Mouse (Mus musculus): Measurements from ENCODE around the gene Cxcr2. TPM values are rescaled to one million over a fixed set of nuclear protein-coding genes. Genes with fewer than 3 reads are reported as not detected.

Gene Cxcr2
- 0.06 and 0.26 TPM in 2 replicates for polyA plus RNA-seq (2012; rRNA removed)

DNA sequence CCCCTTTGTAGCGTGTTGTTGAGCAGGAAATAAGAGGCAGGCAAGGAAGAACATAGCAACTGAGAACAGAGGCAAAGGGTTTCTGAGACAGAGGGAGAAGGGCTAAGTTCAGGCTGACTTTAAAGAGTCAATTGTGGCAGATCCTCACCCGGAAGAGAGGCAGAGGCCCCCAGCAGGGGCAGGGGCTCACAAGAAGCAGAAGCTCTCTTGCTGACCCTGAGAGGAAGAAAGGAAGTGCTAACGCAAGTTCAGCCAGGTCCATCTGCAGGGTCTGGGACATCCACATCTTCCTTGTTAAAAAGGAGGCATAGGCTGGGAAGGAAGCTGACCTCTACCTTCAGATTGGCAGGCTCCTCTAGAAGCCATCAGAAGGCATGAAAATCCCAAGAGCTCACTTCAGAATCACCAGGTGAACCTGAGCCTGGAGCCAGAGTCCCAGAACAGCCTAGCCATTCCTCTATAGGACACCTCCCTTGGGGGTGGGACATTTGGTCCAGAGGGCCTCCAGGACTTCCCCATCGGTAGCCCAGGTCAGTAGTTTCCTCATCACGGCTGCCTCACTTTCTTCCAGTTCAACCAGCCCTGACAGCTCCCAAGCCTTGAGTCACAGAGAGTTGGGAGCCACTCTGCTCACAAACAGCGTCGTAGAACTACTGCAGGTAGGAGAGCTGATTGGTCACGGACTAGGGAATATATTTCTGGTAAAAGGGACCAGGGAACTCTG lies at the start of gene Cxcr2:
Gene Cxcr2 (plus strand): TSS at position 529 of the 724 bp plus-strand sequence.
- no peak for DNase-seq (ENCODE audit: low read depth)

DNA sequence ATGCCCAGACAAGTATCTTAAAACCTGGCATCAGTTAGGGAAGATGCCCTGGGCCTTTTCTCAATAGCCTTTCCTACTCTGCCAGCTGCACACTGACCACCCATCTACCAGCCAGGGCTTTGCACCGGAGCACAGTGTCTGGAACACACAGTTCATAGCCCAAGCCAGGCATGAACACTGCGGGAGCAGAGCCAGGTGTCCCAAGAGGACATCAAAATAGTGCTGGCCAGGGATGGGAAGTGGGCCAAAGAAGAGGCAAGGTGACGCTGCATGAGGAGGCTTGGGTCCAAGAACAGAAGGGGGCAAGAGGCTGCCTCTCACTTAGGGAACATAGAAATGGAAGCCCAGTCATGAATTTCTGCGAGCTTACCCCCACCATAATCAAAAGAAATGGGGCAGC lies 48.1 kb upstream of the Cxcr2 start:
- no peak for DNase-seq (ENCODE audit: low read depth)

DNA sequence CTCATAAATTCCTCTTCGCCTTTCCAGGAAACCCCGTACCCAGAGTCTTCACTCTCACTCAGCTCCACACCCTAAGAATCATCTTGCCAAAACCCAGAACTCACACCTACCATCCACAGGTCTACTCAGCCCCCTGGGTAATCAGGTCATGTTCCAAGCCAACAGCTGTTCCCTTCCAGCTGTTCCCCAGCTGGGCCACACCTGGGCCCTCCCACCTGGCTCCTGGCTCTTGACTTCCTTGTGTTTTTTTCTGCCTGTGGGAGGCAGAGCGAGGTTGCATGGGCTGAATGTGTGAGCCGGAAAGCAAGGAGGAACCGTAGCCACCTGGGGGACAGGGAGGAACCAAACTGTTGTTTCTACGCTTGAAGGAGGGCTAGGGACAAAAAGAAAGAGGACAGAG lies 47.6 kb upstream of the Cxcr2 start:
- no peak for DNase-seq (ENCODE audit: low read depth)

DNA sequence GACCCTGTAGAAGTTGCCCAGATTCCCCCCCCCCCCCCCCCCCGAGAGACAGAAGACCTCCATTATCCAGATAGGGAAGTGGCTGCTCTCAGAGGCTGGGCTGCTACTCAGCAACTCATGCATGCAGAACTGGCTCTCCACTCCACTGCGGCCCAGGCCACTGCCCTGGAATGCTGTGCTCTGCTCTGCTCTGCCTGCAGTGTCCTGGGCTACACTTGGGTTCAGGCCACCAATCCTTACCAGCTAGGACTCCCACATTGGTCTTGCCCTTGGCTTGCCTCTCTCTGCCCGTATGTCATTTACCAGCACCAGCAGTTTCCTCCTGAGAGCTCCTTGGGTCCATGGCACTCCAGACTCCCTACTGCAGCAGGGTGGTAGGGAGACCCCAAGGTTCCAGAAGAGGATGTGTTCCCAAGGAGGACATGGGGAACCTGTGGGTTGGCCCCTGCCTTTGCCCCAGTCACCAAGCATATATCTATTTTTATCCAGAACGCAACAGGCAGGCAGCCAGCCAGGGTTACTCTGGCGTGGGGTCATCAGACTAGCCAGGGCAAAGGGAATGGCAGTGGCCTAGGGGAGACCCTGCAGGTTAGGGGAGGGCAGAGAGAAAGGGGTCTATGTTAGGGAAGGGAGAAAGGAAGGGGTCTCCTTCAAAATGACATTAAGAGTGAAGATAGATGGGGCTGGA lies 45.7 kb upstream of the Cxcr2 start:
- DNase-seq (ENCODE audit: low read depth), result no peak

DNA sequence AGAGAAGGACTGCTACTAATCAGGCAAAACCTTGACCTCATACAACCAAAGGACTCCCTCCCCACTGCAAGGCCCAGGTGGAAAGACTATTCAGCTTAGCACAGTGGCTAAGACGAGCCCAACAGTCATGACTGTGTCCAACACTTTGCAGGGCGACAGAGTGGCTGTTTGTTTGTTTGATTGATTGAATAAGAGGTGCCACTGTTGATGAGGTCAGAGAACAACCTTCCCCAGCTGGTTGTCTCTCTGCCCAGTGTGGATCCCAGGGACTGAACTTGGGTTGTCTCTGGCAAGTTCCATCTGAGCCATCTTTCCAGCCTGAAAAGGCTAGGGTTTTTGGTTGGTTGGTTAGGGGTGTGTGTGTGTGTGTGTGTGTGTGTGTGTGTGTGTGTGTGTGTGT lies 44.1 kb upstream of the Cxcr2 start:
- no peak for DNase-seq (ENCODE audit: low read depth)

DNA sequence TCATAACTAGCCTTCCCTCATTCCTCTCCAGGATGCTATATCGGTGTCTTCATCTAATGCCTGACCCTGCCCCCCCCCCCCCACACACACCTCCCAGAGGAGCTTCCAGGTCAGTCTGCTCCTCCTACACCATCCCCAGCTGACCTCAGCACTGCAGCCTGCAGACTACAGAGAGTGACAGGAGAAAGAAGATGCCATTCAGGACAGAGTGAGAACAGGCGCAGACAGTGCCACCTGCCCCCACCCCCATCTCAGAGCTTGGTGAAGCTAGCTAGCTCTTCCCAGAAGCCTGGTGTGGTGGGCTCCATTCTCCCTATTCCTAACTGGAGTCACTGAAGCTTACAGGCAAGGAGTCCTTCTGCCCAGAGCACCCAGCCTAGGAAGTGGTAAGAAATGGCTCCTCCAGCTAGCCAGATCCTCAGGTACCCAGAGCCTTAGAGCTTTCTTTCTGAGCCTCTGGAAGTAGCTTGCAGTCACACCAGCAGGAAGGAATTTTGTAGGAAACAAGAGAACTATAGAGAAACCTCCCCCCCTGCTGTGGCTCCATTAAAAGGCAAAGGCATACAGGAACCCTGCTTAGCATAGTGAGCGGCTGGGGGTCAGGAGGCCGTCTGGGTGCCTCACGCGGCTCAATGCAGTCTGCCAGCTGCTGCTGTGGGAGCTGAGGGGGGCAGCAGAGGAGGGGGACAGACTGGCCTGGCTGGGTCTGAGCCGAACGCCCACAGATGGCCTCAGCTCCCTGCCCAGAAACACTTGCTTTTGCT lies 42.7 kb upstream of the Cxcr2 start:
- DNase-seq (ENCODE audit: low read depth), result no peak

DNA sequence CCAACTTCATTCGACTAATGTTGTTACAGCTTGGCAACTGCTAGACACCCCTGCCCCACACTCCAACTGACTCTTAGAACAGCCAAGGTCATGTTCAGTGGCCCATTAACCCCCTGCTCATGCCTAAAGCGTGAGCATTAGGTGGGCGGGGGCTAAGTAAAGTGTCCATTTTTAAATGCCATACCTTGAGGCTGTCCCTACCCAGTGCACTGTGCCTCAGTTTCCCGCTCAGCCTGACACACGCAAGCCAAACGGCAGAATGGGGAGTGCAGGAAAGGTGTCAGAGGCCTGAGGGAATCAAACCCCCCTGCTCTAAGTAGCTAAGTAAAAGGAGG lies 42.1 kb upstream of the Cxcr2 start:
- DNase-seq (ENCODE audit: low read depth), result no peak

DNA sequence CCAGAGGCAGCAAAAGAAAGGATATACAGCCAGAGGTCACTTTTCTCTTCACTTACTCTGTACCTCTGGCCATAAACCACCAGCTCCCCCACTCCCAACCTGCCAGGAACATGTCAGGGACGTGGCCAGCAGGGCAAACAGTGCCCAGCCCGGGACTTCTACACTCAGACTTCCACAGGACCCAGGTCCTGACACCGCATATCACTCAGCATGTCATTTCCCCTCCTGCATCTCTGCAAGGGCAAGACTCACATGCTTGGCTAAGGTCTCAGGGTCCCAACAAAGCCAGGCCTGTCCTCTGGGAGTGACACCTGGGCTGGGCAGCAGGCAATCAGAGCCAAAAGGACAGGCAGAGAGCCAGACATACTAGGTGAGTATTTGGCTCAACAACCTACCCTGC lies 40.7 kb upstream of the Cxcr2 start:
- no peak for DNase-seq (ENCODE audit: low read depth)

DNA sequence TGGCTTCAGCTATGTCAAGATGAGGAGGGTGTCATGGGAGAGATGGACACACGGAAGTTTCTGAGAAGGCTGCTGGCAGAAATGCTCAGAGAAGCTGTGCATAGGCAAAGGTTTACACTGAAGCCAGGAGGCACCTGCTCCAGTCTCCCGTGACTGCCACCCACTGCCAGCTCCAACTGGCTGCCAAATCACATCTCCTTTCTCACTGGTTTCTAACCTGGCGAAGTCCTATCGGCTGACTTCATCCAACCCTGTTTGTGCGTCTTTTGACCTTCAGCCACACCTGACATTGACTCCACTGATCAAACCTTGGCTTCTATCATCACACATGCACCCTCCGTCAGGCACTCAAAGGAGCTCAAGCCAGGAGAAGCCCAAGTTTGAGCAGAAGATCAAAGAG lies 35.9 kb upstream of the Cxcr2 start:
- no peak for DNase-seq (ENCODE audit: low read depth)

DNA sequence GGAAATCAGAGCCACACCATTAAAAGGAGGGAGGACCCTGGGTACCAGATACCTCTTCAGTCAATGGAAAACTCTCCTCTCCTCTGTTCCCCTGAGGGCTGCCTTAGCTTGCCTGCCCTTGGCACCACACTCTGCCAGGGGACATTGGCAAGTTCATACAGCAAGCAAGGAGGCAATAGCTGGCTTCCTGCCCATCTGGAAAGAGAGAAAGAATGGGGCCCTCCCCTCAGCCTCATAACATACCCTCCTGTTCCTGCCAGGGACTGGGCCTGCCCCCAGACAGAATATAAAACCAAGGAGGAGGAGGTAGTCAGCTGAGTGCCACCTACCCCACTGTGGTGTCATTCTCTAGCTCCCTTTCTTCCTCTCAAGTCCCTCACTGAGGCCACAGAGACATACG lies 34.7 kb upstream of the Cxcr2 start:
- DNase-seq (ENCODE audit: low read depth), result no peak

DNA sequence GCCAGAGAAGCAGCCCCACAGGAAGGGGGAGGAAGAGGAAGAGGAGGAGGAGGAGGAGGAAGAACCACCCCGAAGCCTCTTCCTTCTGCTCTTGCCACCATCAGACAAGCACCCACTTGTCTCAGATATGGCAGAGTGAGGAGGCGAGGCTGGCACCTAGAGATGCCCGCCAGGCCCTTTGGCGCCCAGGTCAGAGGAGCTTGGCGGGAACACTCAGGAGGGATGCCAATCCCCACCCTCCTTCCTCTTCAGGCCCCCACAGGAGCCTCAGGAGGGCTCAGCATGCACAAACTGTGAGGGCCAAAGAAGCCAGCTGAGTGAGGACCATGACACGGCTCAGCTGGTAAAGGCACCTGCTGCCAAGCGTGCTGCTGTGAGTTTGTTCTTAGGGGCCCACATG lies 32.7 kb upstream of the Cxcr2 start:
- no peak for DNase-seq (ENCODE audit: low read depth)

DNA sequence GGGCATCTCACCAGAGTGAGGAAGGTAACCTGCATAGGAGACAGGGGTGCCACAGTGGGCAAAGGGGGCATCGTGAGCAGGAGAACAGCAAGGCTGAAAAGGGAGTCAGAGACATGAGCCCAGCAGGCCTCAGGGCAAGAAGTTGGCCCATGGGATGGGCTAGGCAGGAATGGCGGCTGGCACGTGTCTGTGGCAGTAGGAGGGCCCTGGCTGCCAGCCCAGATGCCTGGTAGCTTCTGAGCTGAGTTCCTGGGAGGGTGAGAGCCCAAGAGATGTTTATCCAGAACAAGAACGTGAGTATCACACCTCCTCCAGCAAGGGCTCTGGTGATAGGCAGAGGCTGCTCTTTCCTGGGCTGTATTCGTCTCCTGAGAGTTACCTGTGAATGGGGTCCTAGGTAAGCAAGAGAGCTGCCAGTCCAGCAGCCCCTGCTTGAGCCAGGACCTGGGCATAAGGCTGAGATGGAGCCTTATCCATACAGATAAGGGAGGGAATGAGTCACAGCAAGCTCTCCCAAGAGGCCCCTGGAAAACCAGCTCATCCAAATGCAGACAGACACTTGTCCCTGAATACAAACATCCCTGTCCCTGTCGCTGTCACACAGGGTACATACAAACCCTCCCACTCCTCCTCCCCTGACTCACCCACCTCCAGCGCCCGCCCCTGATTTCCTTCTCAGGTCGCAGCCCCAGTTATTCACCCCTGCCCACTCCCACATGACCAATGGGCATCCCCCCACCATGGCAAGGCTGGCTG lies 31.8 kb upstream of the Cxcr2 start:
- DNase-seq (ENCODE audit: low read depth), result no peak

DNA sequence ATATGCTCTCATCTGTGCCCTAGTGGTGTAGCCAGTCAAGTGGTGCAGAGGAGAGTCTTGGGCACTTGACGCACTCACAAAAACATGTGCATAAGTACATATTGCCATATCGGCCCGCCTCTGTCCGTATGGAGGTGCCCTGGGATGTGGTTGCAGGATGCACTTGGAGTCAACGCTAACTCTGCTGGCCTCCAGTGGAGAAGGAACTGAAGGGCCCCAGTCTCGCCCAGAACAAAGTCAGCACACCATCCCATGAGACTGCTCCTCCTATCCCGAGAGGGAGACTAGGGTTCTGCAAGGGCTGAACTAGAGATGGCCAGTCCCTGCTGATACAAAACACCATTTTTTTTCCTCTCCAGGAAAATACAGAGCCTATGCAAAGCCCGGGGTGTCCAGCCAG lies 30.6 kb upstream of the Cxcr2 start:
- DNase-seq (ENCODE audit: low read depth), result no peak

DNA sequence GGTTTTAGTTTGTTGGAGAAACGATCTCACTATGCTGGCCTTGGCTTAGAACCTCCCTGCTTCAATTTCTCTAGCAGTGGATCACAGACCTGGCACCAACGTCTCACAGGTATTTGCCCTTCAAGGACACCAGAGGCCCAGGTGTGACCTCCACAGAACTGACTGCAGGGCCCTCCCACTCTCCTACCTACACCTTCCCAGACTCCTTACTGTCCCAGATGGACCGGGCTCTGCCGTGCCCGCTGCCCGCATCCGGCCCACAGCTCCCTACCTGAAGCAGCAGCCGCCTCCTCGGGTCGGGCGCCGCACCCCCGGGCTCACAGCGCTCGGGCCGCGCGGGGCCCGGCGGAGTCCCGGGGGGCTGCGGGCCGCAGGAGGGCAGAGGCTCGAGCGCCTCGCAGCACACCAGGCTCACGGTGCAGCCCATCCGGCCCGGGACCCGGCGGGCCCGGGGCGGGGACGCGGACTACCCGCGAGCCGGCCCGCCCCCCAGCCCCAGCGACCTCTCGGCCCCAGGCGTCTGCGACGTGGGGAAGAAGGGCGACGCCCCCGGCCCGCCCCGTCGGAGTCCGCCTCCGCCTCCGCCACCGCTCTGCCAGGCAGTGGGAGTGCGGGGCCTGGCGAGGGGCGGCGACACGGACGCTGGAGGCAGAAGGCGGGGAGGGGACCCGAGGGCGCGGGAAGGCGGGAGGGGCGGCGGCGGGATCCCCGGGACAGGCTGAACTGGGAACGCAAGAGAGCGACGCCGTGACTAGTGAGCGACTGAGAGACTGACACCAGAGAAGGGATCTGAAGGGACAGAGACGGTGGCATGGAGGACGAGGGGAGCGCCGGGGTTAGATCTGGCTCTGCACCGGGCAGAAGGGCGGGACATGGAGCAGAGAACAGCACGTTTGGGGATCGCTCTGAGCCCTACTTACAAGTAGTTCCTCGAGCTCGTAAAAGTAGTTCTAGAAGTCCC lies 29.5 kb upstream of the Cxcr2 start, which contains the start of gene Tns1:
Gene Tns1 (minus strand): TSS at position 429 of the 961 bp plus-strand sequence.
- no peak for DNase-seq (ENCODE audit: low read depth)

DNA sequence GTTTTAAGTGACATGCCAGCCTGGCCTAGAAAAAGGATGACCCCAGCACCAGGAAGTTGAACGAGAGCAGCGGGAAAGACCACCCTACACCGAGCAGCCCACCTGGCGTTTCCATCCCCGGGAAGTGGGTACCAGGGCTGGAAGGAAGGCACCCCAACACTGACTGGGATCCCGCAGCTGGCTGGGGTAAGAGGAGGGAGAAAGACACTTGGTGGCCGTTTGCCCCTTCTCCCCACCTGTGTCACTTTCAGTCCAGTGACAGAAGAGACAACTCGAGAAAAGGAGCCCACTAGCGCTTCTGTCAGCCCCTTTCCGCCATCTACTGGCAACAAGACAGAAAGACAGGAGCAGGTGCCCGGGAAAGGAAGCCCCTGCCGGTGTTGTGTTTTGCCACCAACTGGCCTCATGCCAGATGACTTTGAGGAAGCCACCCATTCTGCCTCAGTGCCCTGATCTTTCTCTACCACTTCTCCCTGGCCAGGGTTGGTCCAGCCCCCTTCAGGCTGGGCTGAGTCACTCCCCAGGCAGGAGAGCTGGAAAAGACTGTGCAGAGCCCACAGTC lies 28.7 kb upstream of the Cxcr2 start, which contains the start of gene Rufy4:
Gene Rufy4 (plus strand): TSS at position 551 of the 562 bp plus-strand sequence.
- no peak for DNase-seq (ENCODE audit: low read depth)

DNA sequence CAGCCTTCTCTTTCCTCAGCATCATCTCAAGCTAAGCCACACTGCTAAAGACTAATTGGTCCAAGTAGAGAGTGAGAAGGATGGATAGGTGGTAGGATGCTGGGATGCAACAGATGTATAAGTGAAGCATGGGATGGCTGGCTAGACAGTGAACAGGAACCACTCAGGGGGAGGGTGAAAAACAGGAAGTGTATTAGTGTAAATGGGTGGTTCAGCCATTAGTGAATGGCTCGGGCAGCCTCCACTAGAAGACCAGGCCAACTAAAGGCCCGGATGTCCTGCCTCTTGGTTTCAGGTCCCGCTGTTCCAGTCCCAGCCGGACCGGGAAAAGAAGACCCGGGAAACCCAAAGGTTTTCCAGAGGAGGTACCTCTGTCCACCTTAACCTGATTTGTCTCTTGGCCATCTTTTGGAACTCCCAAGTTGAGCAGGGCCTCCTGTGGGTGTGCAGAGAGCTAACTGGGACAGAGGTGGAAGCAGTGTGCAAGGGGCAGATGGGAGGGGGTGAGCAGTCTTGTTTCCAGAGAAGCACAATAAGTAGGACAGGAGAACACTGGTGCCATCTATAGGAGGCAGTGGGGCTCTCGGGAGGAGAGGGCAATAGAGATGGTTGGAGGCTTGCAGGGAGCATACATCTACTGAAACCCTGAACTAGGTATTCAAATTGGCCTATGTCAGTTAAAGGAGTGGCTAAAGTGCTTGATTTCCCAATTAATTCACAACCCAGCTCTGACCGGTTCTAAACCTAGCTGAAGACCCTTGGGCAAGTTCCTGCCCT lies 22.7 kb upstream of the Cxcr2 start:
- no peak for DNase-seq (ENCODE audit: low read depth)

DNA sequence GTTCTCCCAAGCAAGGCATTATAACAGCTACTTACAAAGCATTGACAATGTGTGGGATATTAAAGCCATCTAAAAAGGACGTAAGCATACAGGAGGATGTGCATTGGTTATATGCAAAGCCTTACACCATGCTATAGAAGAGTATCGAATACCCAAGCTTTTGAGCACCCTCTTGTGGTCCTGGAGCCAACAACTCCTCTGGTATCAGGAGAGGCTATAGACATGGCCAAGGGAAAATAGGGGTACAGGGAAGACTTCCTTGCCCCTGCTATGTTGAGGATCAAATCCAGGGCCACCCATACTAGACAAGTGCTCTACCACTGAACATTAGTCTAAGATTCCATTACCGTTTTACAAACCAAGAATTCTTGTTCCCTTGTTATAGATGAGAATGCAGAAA lies 21.8 kb upstream of the Cxcr2 start:
- DNase-seq (ENCODE audit: low read depth), result no peak

DNA sequence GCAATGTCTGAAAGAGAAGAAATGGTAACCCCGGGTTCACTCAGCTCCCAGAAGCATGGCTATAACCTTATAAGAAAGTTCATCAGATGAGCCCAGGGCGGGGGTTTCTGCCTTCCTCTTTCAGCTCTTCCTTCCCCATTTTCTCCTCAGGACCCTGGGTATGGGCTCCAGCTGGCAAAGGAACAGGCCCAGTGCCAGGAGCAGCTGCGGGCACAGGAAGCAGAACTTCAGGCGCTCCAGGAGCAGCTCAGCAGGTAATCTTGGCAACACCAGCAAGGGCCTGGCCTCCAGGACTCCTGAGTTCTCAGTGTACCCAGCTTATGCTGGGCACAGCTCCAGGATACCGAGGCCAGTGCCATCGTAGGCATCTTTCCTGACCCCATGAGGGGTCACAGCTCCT lies 19.8 kb upstream of the Cxcr2 start:
- DNase-seq (ENCODE audit: low read depth), result no peak

DNA sequence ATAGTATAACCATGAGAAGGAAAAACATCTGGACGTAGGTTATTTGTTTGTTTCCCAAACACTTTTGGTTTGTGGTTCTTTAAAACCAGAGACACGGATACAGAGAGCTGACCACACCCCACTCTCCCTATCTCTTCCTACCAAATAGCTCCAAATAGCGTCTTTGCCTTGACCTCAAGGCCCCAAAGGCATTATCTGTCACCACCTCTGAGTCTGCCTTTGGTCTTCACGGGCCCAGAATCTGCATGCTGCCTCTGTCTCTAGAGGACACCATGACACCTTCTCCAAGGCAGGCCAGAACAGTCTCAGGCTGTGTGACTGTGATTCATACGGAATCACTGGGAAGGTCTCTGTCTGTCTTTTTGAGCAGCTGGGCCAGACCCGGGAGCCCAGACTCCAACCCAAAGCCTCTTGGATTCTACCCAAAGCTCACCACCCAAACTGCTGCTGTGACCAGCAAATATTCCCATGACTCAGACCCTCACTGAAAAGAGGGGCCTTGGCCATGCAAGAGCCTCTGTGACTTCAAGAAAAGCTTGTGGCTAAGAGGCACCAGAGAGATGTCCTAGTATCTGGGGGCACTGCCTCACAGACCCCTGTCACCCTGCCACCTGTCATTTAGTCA lies 18.4 kb upstream of the Cxcr2 start:
- no peak for DNase-seq (ENCODE audit: low read depth)

Data from gonadal fat pad, adult 2 months (tissue).